Mouse (Mus musculus): ENCODE results near the gene Epb42.

- TF ChIP-seq CTCF (IDR thresholded peaks at IDR 0.05) (no peak), POLR2A (IDR thresholded peaks at IDR 0.05; ENCODE audit: insufficient read depth, low read depth, low read length) (no peak), EP300 (IDR thresholded peaks at IDR 0.05; ENCODE audit: insufficient read depth, low read depth, low read length) (no peak)
Measured at GRCm38 (mm10) chr2:121015507-121015906, 21.4 kb downstream of the Epb42 start.
